Mouse (Mus musculus) liver, adult 2 months (tissue): Measurements from ENCODE around the gene Kcnj11. TPM values are rescaled to one million over a fixed set of nuclear protein-coding genes. Genes with fewer than 3 reads are reported as not detected.

ENCODE experiments used
- DNase-seq: peaks from one replicate; pipeline ENCODE4 v3.0.0-alpha.2; 2011; ENCODE audit warnings: low read depth, low spot score; ENCODE audit errors: extremely low read depth
- H3K27ac ChIP-seq: fragments of 200-500 bp; replicated peaks from 2 replicates; pipeline ENCODE4 v1.5.1; 2012; ENCODE audit warnings: low read depth, mild to moderate bottlenecking, control low read depth, inconsistent platforms, low read length; ENCODE audit not compliant: insufficient read depth
- H3K27me3 ChIP-seq: fragments of 200-500 bp; 2 replicates; pipeline ENCODE4 v1.6.1; 2012; ENCODE audit warnings: mild to moderate bottlenecking, moderate library complexity, low read length, inconsistent platforms; ENCODE audit not compliant: control insufficient read depth, insufficient read depth
- H3K36me3 ChIP-seq: fragments of 200-500 bp; 2 replicates; pipeline ENCODE4 v1.6.1; 2012; ENCODE audit warnings: low read length, inconsistent platforms; ENCODE audit not compliant: control insufficient read depth, insufficient read depth
- H3K4me1 ChIP-seq: fragments of 200-500 bp; 2 replicates; pipeline ENCODE4 v1.6.1; 2011; ENCODE audit warnings: low read length; ENCODE audit not compliant: control insufficient read depth, insufficient read depth
- H3K4me3 ChIP-seq: fragments of 200-500 bp; 2 replicates; pipeline ENCODE4 v1.5.1; 2011; ENCODE audit warnings: low read depth, mild to moderate bottlenecking, control low read depth, low read length, moderate library complexity; ENCODE audit not compliant: insufficient read depth
- H3K79me2 ChIP-seq: fragments of 200-500 bp; 2 replicates; pipeline ENCODE4 v1.6.1; 2012; ENCODE audit warnings: inconsistent platforms, mild to moderate bottlenecking, low read length, moderate library complexity; ENCODE audit not compliant: control insufficient read depth, insufficient read depth
- H3K9ac ChIP-seq: fragments of 200-500 bp; 2 replicates; pipeline ENCODE4 v1.6.1; 2012; ENCODE audit warnings: low read depth, mild to moderate bottlenecking, control low read depth, inconsistent platforms, low read length
- CTCF ChIP-seq: fragments of 200-500 bp; IDR thresholded peaks from 2 replicates; pipeline ENCODE4 v1.5.1; 2011; ENCODE audit warnings: low read depth, low read length, control low read depth
- POLR2A ChIP-seq: fragments of 200-500 bp; IDR thresholded peaks from 2 replicates; pipeline ENCODE4 v1.6.1; 2011; ENCODE audit warnings: low read length, control low read depth; ENCODE audit not compliant: insufficient read depth; ENCODE audit errors: extremely low read depth
- WGBS: fragments of 180-500 bp; shearing (Covaris S2); methylation state at CpG from one replicate; pipeline ENCODE4 v1.1.7; 2018; 5-methylcytosine and 5-hydroxymethylcytosine counted together
- polyA plus RNA-seq: library from polyadenylated mRNA; depleted of rRNA; stranded (reverse); fragments of >200 nt; gene quantifications from 2 replicates; pipeline ENCODE4 v1.2.3, GENCODE M21; 2012
- total RNA-seq: library from RNA; depleted of rRNA; stranded (reverse); fragments of >200 nt; gene quantifications from 2 replicates; pipeline ENCODE4 v1.2.3, GENCODE M21; 2014

Kcnj11 gene
- total and polyA plus RNA-seq, 2 experiments, result not detected

- Histone ChIP-seq H3K4me1 (no peaks in the 10 kb centered on the region), H3K79me2 (no peaks in the 10 kb centered on the region), H3K36me3 (no peaks in the 10 kb centered on the region), H3K4me3 (no peak overlapping the region), H3K9ac (no peak overlapping the region), H3K27ac (no peak overlapping the region), H3K27me3 (no peaks in the 10 kb centered on the region)
- no peak for DNase-seq
- TF ChIP-seq CTCF, result no peak
- TF ChIP-seq POLR2A, result no peak
- WGBS, result 91% methylated on average over 11 of the region's 11 CpGs
These were observed 24.8 kb upstream of the Kcnj11 start for GRCm38 (mm10) chr7:46125340-46125739.

GRCm38 (mm10) chr7:46124460-46124859, 23.9 kb upstream of the Kcnj11 start:
- H3K79me2 ChIP-seq, result no peaks in the 10 kb centered on the region
- no peak overlapping the region for H3K9ac ChIP-seq
- no peak for TF ChIP-seq CTCF
- TF ChIP-seq POLR2A, result no peak
- no peak for DNase-seq
- H3K4me1 ChIP-seq, result no peaks in the 10 kb centered on the region
- no peaks in the 10 kb centered on the region for H3K36me3 ChIP-seq
- H3K27me3 ChIP-seq, result no peaks in the 10 kb centered on the region
- 87% methylated on average over 6 of the region's 6 CpGs for WGBS
- no peak overlapping the region for H3K4me3 ChIP-seq
- H3K27ac ChIP-seq, result no peak overlapping the region

- Histone ChIP-seq H3K4me3 (no peak overlapping the region), H3K4me1 (no peaks in the 10 kb centered on the region), H3K9ac (no peak overlapping the region), H3K36me3 (no peaks in the 10 kb centered on the region), H3K27ac (no peak overlapping the region), H3K27me3 (no peaks in the 10 kb centered on the region), H3K79me2 (no peaks in the 10 kb centered on the region)
- WGBS, result 13% methylated on average over 4 of the region's 4 CpGs
- no peak for DNase-seq
- no peak for TF ChIP-seq POLR2A
- no peak for TF ChIP-seq CTCF
These were observed 22.4 kb upstream of the Kcnj11 start for GRCm38 (mm10) chr7:46122964-46123363.

- no peak for DNase-seq
- Histone ChIP-seq H3K79me2 (no peaks in the 10 kb centered on the region), H3K4me3 (no peak overlapping the region), H3K27me3 (no peaks in the 10 kb centered on the region), H3K9ac (no peak overlapping the region), H3K4me1 (no peaks in the 10 kb centered on the region), H3K36me3 (no peaks in the 10 kb centered on the region), H3K27ac (no peak overlapping the region)
- TF ChIP-seq POLR2A (no peak), CTCF (no peak)
- 93% methylated on average over 16 of the region's 16 CpGs for WGBS
These were observed 16.5 kb upstream of the Kcnj11 start for GRCm38 (mm10) chr7:46117035-46117434.

GRCm38 (mm10) chr7:46116118-46116581, 15.6 kb upstream of the Kcnj11 start:
- no peak overlapping the region for H3K9ac ChIP-seq
- no peak overlapping the region for H3K27ac ChIP-seq
- no peaks in the 10 kb centered on the region for H3K79me2 ChIP-seq
- DNase-seq, result no peak
- WGBS, result 51% methylated on average over 10 of the region's 10 CpGs
- no peaks in the 10 kb centered on the region for H3K27me3 ChIP-seq
- no peaks in the 10 kb centered on the region for H3K4me1 ChIP-seq
- TF ChIP-seq POLR2A (no peak), CTCF (no peak)
- no peaks in the 10 kb centered on the region for H3K36me3 ChIP-seq
- no peak overlapping the region for H3K4me3 ChIP-seq

- TF ChIP-seq CTCF, result no peak
- no peak for TF ChIP-seq POLR2A
- Histone ChIP-seq H3K79me2 (no peaks in the 10 kb centered on the region), H3K27ac (no peak overlapping the region), H3K36me3 (no peaks in the 10 kb centered on the region), H3K4me3 (no peak overlapping the region), H3K4me1 (no peaks in the 10 kb centered on the region), H3K27me3 (no peaks in the 10 kb centered on the region), H3K9ac (no peak overlapping the region)
- WGBS, result 75% methylated on average over 3 of the region's 3 CpGs
- DNase-seq, result no peak
These were observed 12.9 kb upstream of the Kcnj11 start for GRCm38 (mm10) chr7:46113435-46113834.
